Mouse (Mus musculus) brain, embryonic 14.5 days (tissue): Measurements from ENCODE around the gene Dennd6b. TPM values are rescaled to one million over a fixed set of nuclear protein-coding genes. Genes with fewer than 3 reads are reported as not detected.

Experiments
- DNase-seq: peaks from one replicate; pipeline ENCODE4 v3.0.0-alpha.2; 2011; ENCODE audit warnings: low read depth
- CTCF ChIP-seq: fragments of 200-500 bp; IDR thresholded peaks from 2 replicates; pipeline ENCODE4 v1.5.1; 2012; ENCODE audit warnings: inconsistent platforms, mild to moderate bottlenecking, moderate library complexity, borderline replicate concordance; ENCODE audit not compliant: insufficient read depth, insufficient read length; ENCODE audit errors: extremely low read depth
- POLR2A ChIP-seq: fragments of 200-500 bp; IDR thresholded peaks from 2 replicates; pipeline ENCODE4 v1.6.1; 2012; ENCODE audit warnings: mild to moderate bottlenecking, inconsistent platforms, borderline replicate concordance; ENCODE audit not compliant: poor library complexity, insufficient read depth, insufficient read length, severe bottlenecking; ENCODE audit errors: extremely low read depth
- polyA plus RNA-seq: library from polyadenylated mRNA; depleted of rRNA; stranded (reverse); fragments of >200 nt; gene quantifications from 2 replicates; pipeline ENCODE4 v1.2.3, GENCODE M21; 2012; rRNA removed

Gene Dennd6b
- polyA plus RNA-seq, 1 experiment, result 134 TPM

DNA sequence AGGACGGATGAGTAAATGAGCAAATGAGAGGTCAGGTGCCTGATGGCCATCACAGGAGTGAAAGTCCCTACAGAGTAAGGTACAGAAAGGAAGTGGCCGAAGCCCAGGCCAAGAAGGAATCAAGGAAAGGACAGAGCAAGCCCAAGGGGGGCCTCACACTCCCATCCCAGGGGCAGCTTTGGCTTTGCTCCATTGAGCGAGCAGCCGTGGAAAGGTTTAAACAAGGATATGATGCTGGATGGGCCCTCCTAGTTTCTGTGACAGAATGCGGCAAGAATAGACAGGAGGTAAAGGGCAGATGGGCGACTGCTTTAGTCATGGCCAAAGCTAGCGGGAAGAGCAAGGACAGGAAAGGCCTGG lies 58.3 kb downstream of the Dennd6b start:
- TF ChIP-seq CTCF (no peak), POLR2A (no peak)

DNA sequence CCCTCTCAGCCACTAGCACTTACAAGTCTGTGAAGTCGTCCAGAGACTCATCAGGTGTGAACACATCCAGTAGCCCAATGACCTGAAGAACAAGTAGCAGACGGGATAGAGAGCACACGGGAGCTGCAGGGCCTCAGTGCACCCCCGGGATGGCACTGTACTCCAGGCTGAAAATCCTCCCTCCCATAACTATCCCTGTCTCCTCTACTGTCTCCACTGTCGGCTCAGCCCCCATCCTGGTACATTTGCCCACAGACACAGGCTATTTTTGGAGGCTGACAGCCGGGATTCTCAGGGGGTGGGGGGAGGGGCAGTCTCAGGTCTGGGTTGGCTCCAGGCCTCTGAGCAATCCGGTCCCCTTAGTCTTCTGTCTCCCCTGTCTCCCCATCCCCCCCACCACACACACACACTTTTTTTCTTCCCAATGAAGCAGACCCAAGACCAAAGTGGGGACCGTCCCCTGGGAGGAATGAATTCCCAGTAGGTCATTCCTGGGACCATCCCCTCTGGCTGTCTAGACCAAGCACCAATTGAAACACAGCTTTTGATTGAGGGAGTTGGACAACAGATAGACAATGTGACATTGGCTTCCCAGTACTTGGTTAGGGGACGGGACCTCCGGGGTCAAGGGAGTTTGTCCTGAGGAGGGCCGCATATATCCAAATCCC lies 58.8 kb downstream of the Dennd6b start:
- no peak for TF ChIP-seq POLR2A
- TF ChIP-seq CTCF, result no peak
- no peak for DNase-seq

More for the DNA sequence above, 58.3 kb downstream of the Dennd6b start:
- no peak for DNase-seq

DNA sequence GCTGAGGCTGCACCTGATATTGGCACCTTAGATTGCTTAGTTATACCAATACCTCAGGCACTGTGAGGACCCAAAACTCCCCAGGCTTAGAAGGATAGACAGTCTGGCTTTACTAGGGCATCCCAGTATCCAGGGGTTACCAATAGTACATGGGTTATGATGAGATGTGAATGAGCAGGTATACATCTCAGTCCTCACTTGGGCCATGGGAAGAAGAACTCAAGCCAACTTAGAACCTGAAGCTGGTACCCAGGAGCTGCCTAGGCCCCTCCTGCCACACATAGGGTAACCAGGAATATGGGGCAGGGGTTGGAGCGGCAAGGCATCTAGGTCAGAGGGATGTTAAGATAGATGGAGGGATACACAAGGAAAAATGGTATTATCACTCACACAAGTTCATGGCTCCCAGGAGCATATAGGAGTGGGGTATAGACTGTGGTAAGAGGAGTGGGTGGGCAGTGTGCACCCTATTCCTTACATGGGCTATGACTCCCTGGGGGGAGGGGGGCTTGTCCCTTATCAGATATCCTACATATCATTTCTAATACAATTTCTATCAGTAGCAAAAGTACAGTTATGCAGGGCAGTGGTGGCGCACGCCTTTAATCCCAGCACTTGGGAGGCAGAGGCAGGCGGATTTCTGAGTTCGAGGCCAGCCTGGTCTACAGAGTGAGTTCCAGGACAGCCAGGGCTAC lies 59.7 kb downstream of the Dennd6b start:
- DNase-seq, result no peak
- TF ChIP-seq CTCF, result no peak
- no peak for TF ChIP-seq POLR2A

Other genes with a start within 250 kb of the Dennd6b start
- 0.25 and 0.26 TPM in 2 replicates for gene Ttll8, start 242.1 kb downstream of the Dennd6b start, polyA plus RNA-seq
- 15.1 and 20.5 TPM in 2 replicates for gene Mlc1, start 217.5 kb downstream of the Dennd6b start, polyA plus RNA-seq
- gene Mov10l1, start 213.6 kb downstream of the Dennd6b start, polyA plus RNA-seq, result not detected in 2 replicates
- 14.7 and 24.0 TPM in 2 replicates for gene Panx2, start 136.8 kb downstream of the Dennd6b start, polyA plus RNA-seq
- gene Trabd, start 121.4 kb downstream of the Dennd6b start, polyA plus RNA-seq, result 36.0 and 40.8 TPM in 2 replicates
- gene Selenoo, start 107.4 kb downstream of the Dennd6b start, polyA plus RNA-seq, result 37.9 and 50.7 TPM in 2 replicates
- 45.9 and 50.3 TPM in 2 replicates for gene Tubgcp6, start 73.4 kb downstream of the Dennd6b start, polyA plus RNA-seq
- 33.1 and 58.3 TPM in 2 replicates for gene Hdac10, start 67.8 kb downstream of the Dennd6b start, polyA plus RNA-seq
- 12.8 and 15.5 TPM in 2 replicates for gene Mapk12, start 55.8 kb downstream of the Dennd6b start, polyA plus RNA-seq
- 61.9 and 75.4 TPM in 2 replicates for gene Mapk11, start 46.9 kb downstream of the Dennd6b start, polyA plus RNA-seq
- 194 and 213 TPM in 2 replicates for gene Plxnb2, start 15.7 kb downstream of the Dennd6b start, polyA plus RNA-seq
- gene Ppp6r2, start 15.1 kb upstream of the Dennd6b start, polyA plus RNA-seq, result 129 and 168 TPM in 2 replicates
- 186 and 229 TPM in 2 replicates for gene Sbf1, start 118.8 kb upstream of the Dennd6b start, polyA plus RNA-seq
- gene Adm2, start 126.2 kb upstream of the Dennd6b start, polyA plus RNA-seq, result 0.11 TPM in 1 of 2 replicates, not detected in the other
- gene Miox, start 137.9 kb upstream of the Dennd6b start, polyA plus RNA-seq, result not detected in 2 replicates
- 26.5 and 32.5 TPM in 2 replicates for gene Lmf2, start 159.2 kb upstream of the Dennd6b start, polyA plus RNA-seq
- gene Ncaph2, start 159.2 kb upstream of the Dennd6b start, polyA plus RNA-seq, result 126 and 172 TPM in 2 replicates
- gene Sco2, start 177.3 kb upstream of the Dennd6b start, polyA plus RNA-seq, result 30.7 and 37.2 TPM in 2 replicates
- gene Tymp, start 180.5 kb upstream of the Dennd6b start, polyA plus RNA-seq, result 3.8 and 4.6 TPM in 2 replicates
- 2.4 and 3.2 TPM in 2 replicates for gene Odf3b, start 182.8 kb upstream of the Dennd6b start, polyA plus RNA-seq
- gene Klhdc7b, start 188.4 kb upstream of the Dennd6b start, polyA plus RNA-seq, result 0.01 TPM in 1 of 2 replicates, not detected in the other
- not detected in 2 replicates for gene Syce3, start 214.0 kb upstream of the Dennd6b start, polyA plus RNA-seq
- gene Cpt1b, start 229.4 kb upstream of the Dennd6b start, polyA plus RNA-seq, result 7.0 and 8.6 TPM in 2 replicates
- 2.5 and 3.1 TPM in 2 replicates for gene C730034F03Rik, start 233.1 kb upstream of the Dennd6b start, polyA plus RNA-seq
- 0.34 and 1.3 TPM in 2 replicates for gene Gm44502, start 233.2 kb upstream of the Dennd6b start, polyA plus RNA-seq
- gene Chkb, start 233.4 kb upstream of the Dennd6b start, polyA plus RNA-seq, result 79.4 and 82.4 TPM in 2 replicates